In the genomic region with DNA sequence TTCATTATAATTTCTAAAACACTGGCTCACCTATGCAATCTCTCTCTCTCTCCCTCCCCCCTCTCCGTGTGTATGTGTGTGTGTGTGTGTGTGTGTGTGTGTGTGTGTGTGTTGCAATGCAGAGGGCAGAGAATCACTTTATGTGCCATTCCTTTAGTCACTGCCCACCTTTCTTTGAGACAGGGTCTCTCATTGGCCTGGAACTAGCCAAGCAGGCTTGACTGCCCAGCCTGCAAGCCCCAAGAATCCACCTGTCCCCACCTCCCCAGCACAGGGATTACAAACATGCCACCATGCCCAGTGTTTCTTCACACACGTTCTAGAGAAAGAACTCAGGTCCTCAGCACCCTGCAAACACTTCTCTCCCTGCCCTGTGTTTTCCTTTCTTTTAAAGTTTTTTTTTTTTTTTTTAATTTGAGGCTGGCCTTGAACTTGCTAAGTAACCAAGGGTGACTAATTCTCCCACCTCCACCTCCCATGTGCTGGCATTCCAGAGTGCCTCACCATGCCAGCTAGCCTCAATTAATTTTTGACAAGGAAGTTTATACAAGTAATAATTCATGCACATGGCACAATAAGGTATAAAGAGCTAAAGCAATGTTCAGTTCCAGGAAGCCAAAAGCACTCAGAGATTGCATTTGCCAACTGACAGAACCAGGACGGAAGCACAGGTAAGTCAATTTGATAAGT, we compare ENCODE assay signal across 20 mouse cellular contexts. TPM values are rescaled to one million over a fixed set of nuclear protein-coding genes. Genes with fewer than 3 reads are reported as not detected.
DNase-seq lines count a peak whose midpoint lies in the region; ATAC-seq and TF ChIP-seq lines count a peak whose summit lies in the region.
"Had no signal": no experiment of that assay in that cellular context is flagged by ENCODE, and none has a peak within 500 bp of the region (broad histone marks: within the 10 kb centered on the region; RNA-seq: fewer than 3 reads in every experiment).

No protein-coding gene starts in this region.

- peak; percentile 52 for DNase-seq in adrenal gland, adult 2 months
- no peak for DNase-seq in adrenal gland, postnatal 36 days
- DNase-seq in testis, postnatal 10 days (ENCODE audit: low spot score) = peak; percentile 32
- DNase-seq in testis, postnatal 14 days (ENCODE audit: low spot score) = no peak
- DNase-seq in stomach, postnatal 0 days (ENCODE audit: low spot score) = peak; percentile 24
- no peak for DNase-seq in ovary, adult 18-20 months (ENCODE audit: low spot score)
- DNase-seq in ovary, postnatal 10 days (ENCODE audit: low spot score) = no peak
- DNase-seq: adrenal gland, postnatal 25 days; cerebellum, postnatal 25 days; gastrocnemius, postnatal 25 days; heart, postnatal 4 days had no signal

- no peak overlapping the region; the same call in 1 of the 2 replicates for H3K4me3 ChIP-seq in lung, embryonic 16.5 days (ENCODE audit: low read length)
- no peak overlapping the region for H3K4me3 ChIP-seq in stomach, postnatal 0 days (ENCODE audit: low read depth, low read length)
- H3K4me3 ChIP-seq: embryonic facial prominence, embryonic 10.5 days; erythroblast, embryonic 14.5 days; limb, embryonic 10.5 days; liver, embryonic 12.5 days had no signal

- peaks cover 9% of the 10 kb centered on the region for H3K36me3 ChIP-seq in lung, embryonic 16.5 days (ENCODE audit: control insufficient read depth, insufficient read depth, low read length)
- peaks cover 10% of the 10 kb centered on the region; the same call in 1 of the 2 replicates for H3K36me3 ChIP-seq in stomach, postnatal 0 days (ENCODE audit: control insufficient read depth, insufficient read depth, low read length)

- H3K9ac ChIP-seq in lung, embryonic 16.5 days (ENCODE audit: low read length) = no peak overlapping the region
- H3K9ac ChIP-seq in stomach, postnatal 0 days (ENCODE audit: low read length) = no peak overlapping the region
- H3K9ac ChIP-seq: liver, embryonic 12.5 days had no signal

- H3K4me2 ChIP-seq in lung, embryonic 16.5 days (ENCODE audit: low read depth, low read length) = no peak overlapping the region; the same call in 1 of the 2 replicates
- H3K4me2 ChIP-seq in stomach, postnatal 0 days (replicated peaks; ENCODE audit: low read depth) = peak overlapping the region; percentile 39; the same call in 1 of the 2 replicates
- H3K4me2 ChIP-seq: heart, embryonic 11.5 days; liver, embryonic 12.5 days had no signal

- TF ChIP-seq EP300 in stomach, postnatal 0 days (optimal IDR thresholded peaks at IDR 0.05) = no peak

- peak; percentile 37; the same call in 1 of the 2 replicates for ATAC-seq in lung, embryonic 16.5 days (ENCODE audit: low read depth)
- ATAC-seq in stomach, postnatal 0 days (ENCODE audit: low FRiP score, low TSS enrichment) = peak; percentile 29
- ATAC-seq: hindbrain, postnatal 0 days; liver, embryonic 12.5 days; midbrain, embryonic 16.5 days had no signal

- H3K4me1 ChIP-seq in lung, embryonic 16.5 days (replicated peaks; ENCODE audit: control insufficient read depth, insufficient read depth, low read length) = peaks cover 14% of the 10 kb centered on the region
- no peaks in the 10 kb centered on the region for H3K4me1 ChIP-seq in stomach, postnatal 0 days (replicated peaks; ENCODE audit: control insufficient read depth, insufficient read depth)
- H3K4me1 ChIP-seq: limb, embryonic 10.5 days; liver, embryonic 12.5 days had no signal

- peak overlapping the region; percentile 71 for H3K27ac ChIP-seq in lung, embryonic 16.5 days (ENCODE audit: low read length)
- no peak overlapping the region for H3K27ac ChIP-seq in stomach, postnatal 0 days (replicated peaks)
- H3K27ac ChIP-seq: embryonic facial prominence, embryonic 10.5 days; hindbrain, postnatal 0 days; limb, embryonic 10.5 days; liver, embryonic 12.5 days had no signal

- WGBS in lung, embryonic 16.5 days = 34% methylated on average over 3 of the region's 3 CpGs
- 37% methylated on average over 3 of the region's 3 CpGs for WGBS in stomach, postnatal 0 days

- H3K27me3 ChIP-seq in lung, embryonic 16.5 days (ENCODE audit: control insufficient read depth, insufficient read depth, low read depth, low read length) = no peaks in the 10 kb centered on the region
- H3K27me3 ChIP-seq in stomach, postnatal 0 days (ENCODE audit: control insufficient read depth, insufficient read depth, low read length) = no peaks in the 10 kb centered on the region
- H3K27me3 ChIP-seq: liver, embryonic 12.5 days had no signal

- H3K9me3 ChIP-seq in lung, embryonic 16.5 days (ENCODE audit: control insufficient read depth, low read length) = no peaks in the 10 kb centered on the region
- H3K9me3 ChIP-seq in stomach, postnatal 0 days (ENCODE audit: control insufficient read depth, low read length) = no peaks in the 10 kb centered on the region
- H3K9me3 ChIP-seq: embryonic facial prominence, embryonic 10.5 days; limb, embryonic 10.5 days; liver, embryonic 12.5 days had no signal

- no peak for TF ChIP-seq CTCF in stomach, postnatal 0 days (IDR thresholded peaks at IDR 0.05; ENCODE audit: low read depth)

RNA-seq across cellular contexts. Expression of a gene that starts 0.8 kb away (rescaled TPM):
- 10 to 100 TPM; 42.8 to 63.0 TPM for total RNA-seq in adrenal gland, adult 2 months (2021)
- 115 and 187 TPM in 2 replicates for polyA plus RNA-seq in adrenal gland, adult 2 months (2012; rRNA removed)
- total RNA-seq in adrenal gland, postnatal 36 days (2021) = 10 to 100 TPM; 19.6 to 51.0 TPM
- 4.9 and 6.5 TPM in 2 replicates for polyA plus RNA-seq in lung, embryonic 16.5 days (2015; fragmentation: Nextera tagmentation; extraction: Ambion mirVana)
- polyA plus RNA-seq in stomach, postnatal 0 days (2015; fragmentation: Nextera tagmentation; extraction: Ambion mirVana) = 5.0 and 6.4 TPM in 2 replicates
- total RNA-seq: megakaryocyte, adult 5-6 weeks had no signal
- polyA plus RNA-seq: erythroblast, embryonic 14.5 days; liver, embryonic 12.5 days had no signal

RNA-seq across cellular contexts. Expression of a gene that starts 41.4 kb away (rescaled TPM):
- total RNA-seq in adrenal gland, adult 2 months (2021) = 10 to 100 TPM; 85.3 to 87.0 TPM
- 21.0 and 21.3 TPM in 2 replicates for polyA plus RNA-seq in adrenal gland, adult 2 months (2012; rRNA removed)
- total RNA-seq in adrenal gland, postnatal 36 days (2021) = 100 to 1,000 TPM in 1 of 2 experiments, 10 to 100 TPM in 1; 86.2 to 105 TPM
- polyA plus RNA-seq in lung, embryonic 16.5 days (2015; fragmentation: Nextera tagmentation; extraction: Ambion mirVana) = 73.9 and 74.9 TPM in 2 replicates
- 34.1 and 34.9 TPM in 2 replicates for polyA plus RNA-seq in stomach, postnatal 0 days (2015; fragmentation: Nextera tagmentation; extraction: Ambion mirVana)

RNA-seq across cellular contexts. Expression of a gene that starts 41.6 kb away (rescaled TPM):
- 10 to 100 TPM; 64.7 to 65.6 TPM for total RNA-seq in adrenal gland, adult 2 months (2021)
- polyA plus RNA-seq in adrenal gland, adult 2 months (2012; rRNA removed) = 13.2 and 21.1 TPM in 2 replicates
- 10 to 100 TPM; 76.9 to 81.8 TPM for total RNA-seq in adrenal gland, postnatal 36 days (2021)
- polyA plus RNA-seq in lung, embryonic 16.5 days (2015; fragmentation: Nextera tagmentation; extraction: Ambion mirVana) = 132 and 140 TPM in 2 replicates
- polyA plus RNA-seq in stomach, postnatal 0 days (2015; fragmentation: Nextera tagmentation; extraction: Ambion mirVana) = 38.6 and 39.0 TPM in 2 replicates

Comparison
In these comparisons a context has a peak if more than half of its experiments do, and no peak if none do; other contexts are left out.
1. DNase-seq: peak in adrenal gland, adult 2 months (single experiment), testis, postnatal 10 days (single experiment) and stomach, postnatal 0 days (single experiment); none in adrenal gland, postnatal 36 days (0 of 2), testis, postnatal 14 days (single experiment), ovary, adult 18-20 months (single experiment) and ovary, postnatal 10 days (single experiment).
2. RNA of a gene that starts 0.8 kb away (polyA plus RNA-seq): 115 to 187 TPM in adrenal gland, adult 2 months; 4.9 to 6.5 TPM in lung, embryonic 16.5 days and 5.0 to 6.4 TPM in stomach, postnatal 0 days; every median in the first group is over 10 times any median in the second.